Mouse (Mus musculus) liver, embryonic 13.5 days (tissue): Measurements from ENCODE around the gene Palm. TPM values are rescaled to one million over a fixed set of nuclear protein-coding genes. Genes with fewer than 3 reads are reported as not detected.

ENCODE experiments used
- ATAC-seq: fragments of 200-750 bp; cut with Nextera tagmentation; 2 replicates; pipeline ENCODE4 v1.8.0; 2017; ENCODE audit warnings: low read depth, mild to moderate bottlenecking, moderate number of reproducible peaks, moderate library complexity
- DNase-seq: peaks from one replicate; pipeline ENCODE4 v3.0.0; 2022
- H3K27ac ChIP-seq: fragments of 300-500 bp; sonication (generic); 2 replicates; pipeline ENCODE4 v1.5.1; 2015; ENCODE audit warnings: moderate library complexity, mild to moderate bottlenecking, inconsistent platforms
- H3K27me3 ChIP-seq: fragments of 300-500 bp; sonication (generic); 2 replicates; pipeline ENCODE4 v1.6.1; 2015; ENCODE audit warnings: mild to moderate bottlenecking, inconsistent platforms
- H3K36me3 ChIP-seq: fragments of 300-500 bp; sonication (generic); 2 replicates; pipeline ENCODE4 v1.6.1; 2015; ENCODE audit warnings: mild to moderate bottlenecking, inconsistent platforms
- H3K4me1 ChIP-seq: fragments of 300-500 bp; sonication (generic); replicated peaks from 2 replicates; pipeline ENCODE4 v1.6.1; 2015; ENCODE audit warnings: inconsistent platforms
- H3K4me2 ChIP-seq: fragments of 300-500 bp; sonication (generic); 2 replicates; pipeline ENCODE4 v1.6.1; 2015; ENCODE audit warnings: inconsistent platforms, mild to moderate bottlenecking, moderate library complexity
- H3K4me3 ChIP-seq: fragments of 300-500 bp; sonication (generic); replicated peaks from 2 replicates; pipeline ENCODE4 v1.5.1; 2015; ENCODE audit warnings: mild to moderate bottlenecking, inconsistent platforms
- H3K9ac ChIP-seq: fragments of 300-500 bp; sonication (generic); 2 replicates; pipeline ENCODE4 v1.6.1; 2015; ENCODE audit warnings: mild to moderate bottlenecking, inconsistent platforms
- H3K9me3 ChIP-seq: fragments of 300-500 bp; sonication (generic); replicated peaks from 2 replicates; pipeline ENCODE4 v1.6.1; 2016; ENCODE audit warnings: inconsistent platforms
- WGBS: fragments of 180-500 bp; shearing (Covaris S2); methylation state at CpG from one replicate; pipeline ENCODE4 v1.1.7; 2015; ENCODE audit not compliant: insufficient replicate concordance; 5-methylcytosine and 5-hydroxymethylcytosine counted together
- polyA plus RNA-seq: library from polyadenylated mRNA; unstranded; fragments of >200 nt; fragmentation: Nextera tagmentation; extraction: Ambion mirVana; gene quantifications from 2 replicates; pipeline ENCODE4 v1.2.1, GENCODE M21; 2015

Palm gene
- polyA plus RNA-seq, 1 experiment from 2014 or later = 7.4 TPM

GRCm38 (mm10) chr10:79857452-79857811 is 64.1 kb downstream of the Palm start:
- Histone ChIP-seq H3K4me3 (peak overlapping the region; percentile 95), H3K36me3 (peaks cover 67% of the 10 kb centered on the region), H3K27me3 (no peaks in the 10 kb centered on the region), H3K27ac (peak overlapping the region; percentile 98), H3K9me3 (no peaks in the 10 kb centered on the region), H3K4me2 (peak overlapping the region; percentile 91), H3K4me1 (peaks cover 61% of the 10 kb centered on the region), H3K9ac (peak overlapping the region; percentile 96)
- 37% methylated on average over 4 of the region's 4 CpGs for WGBS
- DNase-seq (no peak), ATAC-seq (no peak)

DNA sequence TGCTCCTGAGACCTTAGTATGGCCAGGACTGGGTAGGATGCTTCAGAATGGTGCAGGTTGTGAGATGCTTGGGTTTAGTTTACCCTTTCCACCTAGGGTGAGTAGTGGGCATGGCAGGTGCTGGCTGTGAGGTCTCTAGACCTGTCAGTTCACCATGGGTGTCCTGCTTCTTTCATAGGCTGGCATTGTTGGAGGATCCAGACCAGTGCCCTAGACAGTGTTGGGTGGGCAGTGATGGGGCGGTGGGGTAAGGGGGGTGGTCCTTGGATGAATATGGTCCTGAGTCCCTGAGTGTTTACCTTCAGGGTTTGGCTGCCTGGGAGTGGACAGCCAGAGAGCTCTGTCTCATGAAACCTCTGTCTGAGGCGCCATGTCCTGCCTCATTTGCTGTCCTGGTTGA is 64.5 kb downstream of the Palm start:
- H3K4me1 ChIP-seq = peaks cover 57% of the 10 kb centered on the region
- WGBS = 83% methylated on average over 2 of the region's 2 CpGs
- peak overlapping the region; percentile 91 for H3K4me2 ChIP-seq
- peak overlapping the region; percentile 95 for H3K4me3 ChIP-seq
- peak overlapping the region; percentile 98 for H3K27ac ChIP-seq
- no peak for ATAC-seq
- peak overlapping the region; percentile 96 for H3K9ac ChIP-seq
- H3K36me3 ChIP-seq = peaks cover 71% of the 10 kb centered on the region
- H3K9me3 ChIP-seq = no peaks in the 10 kb centered on the region
- no peak for DNase-seq
- H3K27me3 ChIP-seq = no peaks in the 10 kb centered on the region

- H3K4me3 ChIP-seq = 0 out of 2 replicates have a peak overlapping the region, but pooled peaks have one; percentile 95
- H3K9ac ChIP-seq = peak overlapping the region; percentile 96
- 67% methylated on average over 17 of the region's 17 CpGs for whole genome bisulfite sequencing
- ATAC-seq (no peak), DNase-seq (no peak)
- H3K27me3 ChIP-seq = no peaks in the 10 kb centered on the region
- peak overlapping the region; percentile 91 for H3K4me2 ChIP-seq
- no peaks in the 10 kb centered on the region for H3K9me3 ChIP-seq
- peak overlapping the region; percentile 98; the same call in 1 of the 2 replicates for H3K27ac ChIP-seq
- H3K36me3 ChIP-seq = peaks cover 78% of the 10 kb centered on the region
- peaks cover 50% of the 10 kb centered on the region for H3K4me1 ChIP-seq
Measured at GRCm38 (mm10) chr10:79858416-79859074, 65.2 kb downstream of the Palm start.

GRCm38 (mm10) chr10:79859116-79859515 is 65.7 kb downstream of the Palm start:
- Histone ChIP-seq H3K27ac (no peak overlapping the region), H3K4me1 (peaks cover 46% of the 10 kb centered on the region), H3K9me3 (no peaks in the 10 kb centered on the region), H3K4me3 (no peak overlapping the region), H3K9ac (no peak overlapping the region), H3K36me3 (peaks cover 83% of the 10 kb centered on the region), H3K4me2 (no peak overlapping the region), H3K27me3 (no peaks in the 10 kb centered on the region)
- ATAC-seq (no peak), DNase-seq (no peak)
- WGBS = 86% methylated on average over 11 of the region's 11 CpGs

GRCm38 (mm10) chr10:79860079-79860911 is 66.9 kb downstream of the Palm start:
- no peak overlapping the region for H3K27ac ChIP-seq
- DNase-seq = no peak
- H3K4me1 ChIP-seq = peaks cover 53% of the 10 kb centered on the region
- ATAC-seq = no peak
- H3K4me2 ChIP-seq = no peak overlapping the region
- H3K27me3 ChIP-seq = no peaks in the 10 kb centered on the region
- H3K9me3 ChIP-seq = no peaks in the 10 kb centered on the region
- H3K36me3 ChIP-seq = peaks cover 95% of the 10 kb centered on the region
- no peak overlapping the region for H3K9ac ChIP-seq
- no peak overlapping the region for H3K4me3 ChIP-seq
- WGBS = 93% methylated on average over 26 of the region's 26 CpGs

- no peak overlapping the region for H3K4me3 ChIP-seq
- H3K36me3 ChIP-seq = peaks cover 90% of the 10 kb centered on the region
- DNase-seq = no peak
- H3K9ac ChIP-seq = no peak overlapping the region
- no peaks in the 10 kb centered on the region for H3K9me3 ChIP-seq
- H3K4me1 ChIP-seq = peaks cover 44% of the 10 kb centered on the region
- H3K27me3 ChIP-seq = no peaks in the 10 kb centered on the region
- WGBS = 89% methylated on average over 25 of the region's 25 CpGs
- ATAC-seq = no peak
- H3K4me2 ChIP-seq = no peak overlapping the region
- no peak overlapping the region for H3K27ac ChIP-seq
Measured at GRCm38 (mm10) chr10:79861230-79862048, 68.1 kb downstream of the Palm start.

GRCm38 (mm10) chr10:79862049-79862788 is 68.8 kb downstream of the Palm start:
- WGBS = 89% methylated on average over 23 of the region's 23 CpGs
- Histone ChIP-seq H3K9ac (no peak overlapping the region), H3K4me2 (no peak overlapping the region), H3K27me3 (no peaks in the 10 kb centered on the region), H3K9me3 (no peaks in the 10 kb centered on the region), H3K4me3 (no peak overlapping the region), H3K27ac (no peak overlapping the region), H3K36me3 (peaks cover 82% of the 10 kb centered on the region), H3K4me1 (peaks cover 36% of the 10 kb centered on the region)
- DNase-seq = no peak
- no peak for ATAC-seq

GRCm38 (mm10) chr10:79862925-79863324 is 69.6 kb downstream of the Palm start:
- no peaks in the 10 kb centered on the region for H3K9me3 ChIP-seq
- no peak overlapping the region for H3K9ac ChIP-seq
- H3K4me1 ChIP-seq = peaks cover 29% of the 10 kb centered on the region
- ATAC-seq (no peak), DNase-seq (no peak)
- peaks cover 75% of the 10 kb centered on the region for H3K36me3 ChIP-seq
- H3K27ac ChIP-seq = no peak overlapping the region
- no peak overlapping the region for H3K4me3 ChIP-seq
- no peak overlapping the region for H3K4me2 ChIP-seq
- 74% methylated on average over 10 of the region's 10 CpGs for WGBS
- H3K27me3 ChIP-seq = no peaks in the 10 kb centered on the region

GRCm38 (mm10) chr10:79864351-79865188 is 71.2 kb downstream of the Palm start:
- Histone ChIP-seq H3K27ac (no peak overlapping the region), H3K36me3 (peaks cover 59% of the 10 kb centered on the region), H3K4me3 (no peak overlapping the region), H3K9ac (no peak overlapping the region), H3K27me3 (no peaks in the 10 kb centered on the region), H3K9me3 (no peaks in the 10 kb centered on the region), H3K4me1 (peaks cover 15% of the 10 kb centered on the region), H3K4me2 (no peak overlapping the region)
- DNase-seq = no peak
- 58% methylated on average over 10 of the region's 10 CpGs for WGBS
- ATAC-seq = peak; percentile 19

GRCm38 (mm10) chr10:79865189-79865601 is 71.8 kb downstream of the Palm start:
- peak; percentile 31 for ATAC-seq
- Histone ChIP-seq H3K4me2 (no peak overlapping the region), H3K4me1 (peaks cover 9% of the 10 kb centered on the region), H3K36me3 (peaks cover 52% of the 10 kb centered on the region), H3K4me3 (no peak overlapping the region), H3K9me3 (no peaks in the 10 kb centered on the region), H3K27ac (0 out of 2 replicates have a peak overlapping the region, but pooled peaks have one; percentile 36), H3K27me3 (no peaks in the 10 kb centered on the region), H3K9ac (no peak overlapping the region)
- WGBS = 63% methylated on average over 12 of the region's 12 CpGs
- DNase-seq = no peak
